Mouse (Mus musculus) liver, postnatal 0 days (tissue): ENCODE measurements at regions not wholly inside any gene's neighbourhood (a gene's known extent, or its start where the extent isn't known, plus 50 kb on each side); places are given as distances from the start of the nearest gene placed in this dataset.

Experiments used
- ATAC-seq: fragments of 200-750 bp; cut with Nextera tagmentation; 2 replicates; pipeline ENCODE4 v1.8.0; 2017; ENCODE audit warnings: mild to moderate bottlenecking, moderate library complexity
- DNase-seq: peaks from one replicate; pipeline ENCODE4 v3.0.0-alpha.2; 2016
- H3K27ac ChIP-seq: fragments of 300-500 bp; sonication (generic); 2 replicates; pipeline ENCODE4 v1.5.1; 2014; ENCODE audit warnings: antibody characterized with exemption, moderate library complexity, mild to moderate bottlenecking, low read depth
- H3K27me3 ChIP-seq: fragments of 300-500 bp; sonication (generic); 2 replicates; pipeline ENCODE4 v1.6.1; 2014; ENCODE audit warnings: low read length, control low read depth, mixed read lengths; ENCODE audit not compliant: insufficient read depth
- H3K36me3 ChIP-seq: fragments of 300-500 bp; sonication (generic); replicated peaks from 2 replicates; pipeline ENCODE4 v1.6.1; 2014; ENCODE audit warnings: mild to moderate bottlenecking, control low read depth, low read length, moderate library complexity, mixed read lengths; ENCODE audit not compliant: insufficient read depth
- H3K4me1 ChIP-seq: fragments of 300-500 bp; sonication (generic); 2 replicates; pipeline ENCODE4 v1.6.1; 2014; ENCODE audit warnings: antibody characterized with exemption, mild to moderate bottlenecking, control low read depth; ENCODE audit not compliant: insufficient read depth
- H3K4me2 ChIP-seq: fragments of 300-500 bp; sonication (generic); 2 replicates; pipeline ENCODE4 v1.6.1; 2014; ENCODE audit warnings: low read depth, mild to moderate bottlenecking, low read length, moderate library complexity, mixed read lengths
- H3K4me3 ChIP-seq: fragments of 300-500 bp; sonication (generic); 2 replicates; pipeline ENCODE4 v1.5.1; 2014; ENCODE audit warnings: low read depth, low read length
- H3K9ac ChIP-seq: fragments of 300-500 bp; sonication (generic); replicated peaks from 2 replicates; pipeline ENCODE4 v1.6.1; 2014; ENCODE audit warnings: mild to moderate bottlenecking, moderate library complexity
- H3K9me3 ChIP-seq: fragments of 300-500 bp; sonication (generic); 2 replicates; pipeline ENCODE4 v1.6.1; 2016; ENCODE audit warnings: mild to moderate bottlenecking, control low read depth, low read length, mixed read lengths
- CTCF ChIP-seq: sonication (generic); IDR thresholded peaks from 2 replicates; pipeline ENCODE4 v1.5.1; 2016; ENCODE audit warnings: antibody characterized with exemption, low read depth
- EP300 ChIP-seq: IDR thresholded peaks from 2 replicates; pipeline ENCODE4 v1.6.1; 2016; ENCODE audit warnings: antibody characterized with exemption, low read depth, mild to moderate bottlenecking
- WGBS: fragments of 180-500 bp; shearing (Covaris S2); extraction: QIAGEN DNeasy Blood & Tissue Kit; methylation state at CpG from one replicate; pipeline ENCODE4 v1.1.7; 2014; ENCODE audit not compliant: insufficient replicate concordance; 5-methylcytosine and 5-hydroxymethylcytosine counted together

- ATAC-seq (no peak), DNase-seq (no peak)
- 63% methylated on average over 3 of the region's 3 CpGs for WGBS
- Histone ChIP-seq H3K4me1 (no peaks in the 10 kb centered on the region), H3K4me3 (no peak overlapping the region), H3K9ac (no peak overlapping the region), H3K36me3 (no peaks in the 10 kb centered on the region), H3K4me2 (no peak overlapping the region), H3K27ac (no peak overlapping the region), H3K9me3 (no peaks in the 10 kb centered on the region), H3K27me3 (no peaks in the 10 kb centered on the region)
- TF ChIP-seq EP300 (no peak), CTCF (no peak)
These were observed 82.4 kb upstream of the Unc93a2 start for GRCm38 (mm10) chr17:7467638-7468037.

GRCm38 (mm10) chr17:7464901-7465300 lies 79.6 kb upstream of the Unc93a2 start:
- Histone ChIP-seq H3K4me3 (no peak overlapping the region), H3K9ac (no peak overlapping the region), H3K36me3 (no peaks in the 10 kb centered on the region), H3K27ac (no peak overlapping the region), H3K4me2 (no peak overlapping the region), H3K4me1 (no peaks in the 10 kb centered on the region), H3K9me3 (no peaks in the 10 kb centered on the region), H3K27me3 (no peaks in the 10 kb centered on the region)
- 56% methylated on average over 3 of the region's 3 CpGs for WGBS
- DNase-seq: no peak
- ATAC-seq: no peak
- TF ChIP-seq CTCF (no peak), EP300 (no peak)

GRCm38 (mm10) chr17:7461164-7461563 lies 75.9 kb upstream of the Unc93a2 start:
- H3K36me3 ChIP-seq: no peaks in the 10 kb centered on the region
- no peak for TF ChIP-seq CTCF
- TF ChIP-seq EP300: no peak
- no peak overlapping the region for H3K27ac ChIP-seq
- H3K9me3 ChIP-seq: no peaks in the 10 kb centered on the region
- H3K9ac ChIP-seq: no peak overlapping the region
- no peaks in the 10 kb centered on the region for H3K4me1 ChIP-seq
- no peak overlapping the region for H3K4me3 ChIP-seq
- H3K4me2 ChIP-seq: no peak overlapping the region
- ATAC-seq: no peak
- DNase-seq: no peak
- 65% methylated on average over 6 of the region's 6 CpGs for WGBS
- no peaks in the 10 kb centered on the region for H3K27me3 ChIP-seq

DNA sequence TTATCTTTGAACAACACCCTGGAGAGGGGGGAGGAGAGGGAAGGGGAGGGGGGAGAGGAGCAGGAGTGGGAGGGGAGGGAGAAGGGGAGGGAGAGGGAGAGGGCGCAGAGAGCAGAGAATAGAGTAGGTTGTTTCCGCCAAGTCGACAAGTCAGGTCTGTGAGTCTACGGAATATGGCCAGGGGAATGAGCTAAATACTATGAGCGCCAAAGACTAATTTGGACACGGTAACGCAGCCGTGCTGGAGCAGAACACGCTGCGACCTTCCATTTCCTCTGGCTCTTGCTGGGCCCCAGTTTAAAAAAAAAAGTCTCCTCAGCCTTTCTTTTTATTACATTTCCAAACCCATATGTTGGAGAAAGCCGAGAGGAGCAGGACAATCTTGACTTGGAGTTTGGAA lies 71.7 kb upstream of the Unc93a2 start:
- Histone ChIP-seq H3K9ac (no peak overlapping the region), H3K27ac (no peak overlapping the region), H3K9me3 (no peaks in the 10 kb centered on the region), H3K4me2 (no peak overlapping the region), H3K36me3 (no peaks in the 10 kb centered on the region), H3K4me1 (no peaks in the 10 kb centered on the region), H3K27me3 (no peaks in the 10 kb centered on the region), H3K4me3 (no peak overlapping the region)
- ATAC-seq (no peak), DNase-seq (no peak)
- WGBS: 85% methylated on average over 11 of the region's 11 CpGs
- TF ChIP-seq CTCF: no peak

- H3K9me3 ChIP-seq: no peaks in the 10 kb centered on the region
- H3K27ac ChIP-seq: no peak overlapping the region
- DNase-seq (peak; percentile 53), ATAC-seq (no peak)
- H3K9ac ChIP-seq: no peak overlapping the region
- no peaks in the 10 kb centered on the region for H3K36me3 ChIP-seq
- TF ChIP-seq EP300 (no peak), CTCF (peak; percentile 54)
- no peaks in the 10 kb centered on the region for H3K27me3 ChIP-seq
- H3K4me1 ChIP-seq: no peaks in the 10 kb centered on the region
- 50% methylated on average over 1 of the region's 1 CpGs for WGBS
- H3K4me3 ChIP-seq: no peak overlapping the region
- H3K4me2 ChIP-seq: no peak overlapping the region
These were observed 58.6 kb upstream of the Unc93a2 start for GRCm38 (mm10) chr17:7443822-7444221.

DNA sequence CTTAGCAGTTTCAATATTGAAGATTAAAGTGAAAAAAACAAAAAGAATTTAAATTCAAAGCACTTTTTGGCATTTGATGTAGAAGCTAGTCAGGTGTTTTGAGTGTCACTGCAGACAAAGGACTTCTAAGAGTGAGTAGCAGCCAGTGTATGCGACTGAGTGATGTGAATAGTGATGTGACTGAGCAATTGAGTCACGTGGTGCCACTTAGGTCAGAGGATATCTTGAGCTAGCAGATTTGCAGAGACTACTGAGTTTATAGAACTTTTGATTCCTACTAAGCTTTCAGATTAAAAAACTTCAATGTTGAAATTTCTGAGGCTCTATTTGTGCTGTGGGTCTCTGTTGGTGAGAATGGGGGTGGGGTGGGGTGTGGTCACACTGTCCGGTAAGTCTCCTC lies 49.8 kb upstream of the Unc93a2 start:
- H3K27me3 ChIP-seq: no peaks in the 10 kb centered on the region
- H3K4me1 ChIP-seq: no peaks in the 10 kb centered on the region
- WGBS: 74% methylated on average over 3 of the region's 3 CpGs
- no peak overlapping the region for H3K4me3 ChIP-seq
- no peak for DNase-seq
- ATAC-seq: no peak
- no peak overlapping the region for H3K9ac ChIP-seq
- TF ChIP-seq EP300 (no peak), CTCF (no peak)
- no peak overlapping the region for H3K27ac ChIP-seq
- H3K9me3 ChIP-seq: no peaks in the 10 kb centered on the region
- no peak overlapping the region for H3K4me2 ChIP-seq
- no peaks in the 10 kb centered on the region for H3K36me3 ChIP-seq
